Mouse (Mus musculus) heart, embryonic 10.5 days (tissue): ENCODE data around the gene Tbc1d14. TPM values are rescaled to one million over a fixed set of nuclear protein-coding genes. Genes with fewer than 3 reads are reported as not detected.

Experiments
- DNase-seq: peaks from one replicate; pipeline ENCODE4 v3.0.0-alpha.2; 2017; ENCODE audit warnings: low spot score
- H3K27ac ChIP-seq: fragments of 300-500 bp; sonication (generic); 2 replicates; pipeline ENCODE4 v1.5.1; 2016; ENCODE audit warnings: mild to moderate bottlenecking
- H3K27me3 ChIP-seq: fragments of 300-500 bp; sonication (generic); 2 replicates; pipeline ENCODE4 v1.6.1; 2016; ENCODE audit warnings: mild to moderate bottlenecking; ENCODE audit not compliant: poor library complexity, insufficient read depth, severe bottlenecking
- H3K36me3 ChIP-seq: fragments of 300-500 bp; sonication (generic); 2 replicates; pipeline ENCODE4 v1.6.1; 2016; ENCODE audit warnings: mild to moderate bottlenecking, moderate library complexity
- H3K4me1 ChIP-seq: fragments of 300-500 bp; sonication (generic); 2 replicates; pipeline ENCODE4 v1.6.1; 2016; ENCODE audit warnings: mild to moderate bottlenecking
- H3K4me3 ChIP-seq: fragments of 300-500 bp; sonication (generic); 2 replicates; pipeline ENCODE4 v1.5.1; 2016; ENCODE audit warnings: mild to moderate bottlenecking, moderate library complexity
- H3K9me3 ChIP-seq: fragments of 300-500 bp; sonication (generic); 2 replicates; pipeline ENCODE4 v1.6.1; 2016; ENCODE audit warnings: mild to moderate bottlenecking, moderate library complexity
- WGBS: fragments of 180-500 bp; shearing (Covaris S2); methylation state at CpG from one replicate; pipeline ENCODE4 v1.1.7; 2016; 5-methylcytosine and 5-hydroxymethylcytosine counted together
- polyA plus RNA-seq: library from polyadenylated mRNA; unstranded; fragments of >200 nt; fragmentation: Nextera tagmentation; extraction: Ambion mirVana; gene quantifications from 2 replicates; pipeline ENCODE4 v1.2.1, GENCODE M21; 2016

The Tbc1d14 gene
- polyA plus RNA-seq, 1 experiment from 2014 or later = 26.8 TPM

DNA sequence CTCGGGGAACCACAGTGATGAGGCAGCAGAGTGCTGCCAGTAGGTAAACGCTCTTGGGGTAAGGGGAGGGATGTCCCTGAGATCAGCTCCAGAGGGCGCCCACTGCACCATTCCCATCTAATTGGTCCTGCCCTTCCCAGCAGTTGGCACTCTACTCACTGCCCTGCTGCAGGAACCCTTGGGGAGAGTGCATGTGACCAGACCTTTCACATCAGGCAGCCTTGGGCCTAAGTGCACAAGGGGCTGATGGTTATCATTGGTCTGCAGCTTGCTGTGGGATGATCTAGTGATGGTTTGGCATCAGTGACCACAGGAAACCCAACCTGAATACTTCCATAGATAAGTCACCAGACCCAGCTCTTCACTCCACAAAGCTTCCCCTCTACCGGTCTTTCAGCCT is 4.6 kb upstream of the Tbc1d14 start:
- no peak for DNase-seq
- 20% methylated on average over 4 of the region's 4 CpGs for WGBS
- H3K27me3 ChIP-seq = no peaks in the 10 kb centered on the region

GRCm38 (mm10) chr5:36596225-36596624 is 3.1 kb upstream of the Tbc1d14 start:
- H3K4me3 ChIP-seq = no peak overlapping the region
- no peaks in the 10 kb centered on the region for H3K9me3 ChIP-seq
- 69% methylated on average over 5 of the region's 5 CpGs for WGBS
- peaks cover 2% of the 10 kb centered on the region; the same call in 1 of the 2 replicates for H3K4me1 ChIP-seq
- H3K27ac ChIP-seq = no peak overlapping the region
- peaks cover 25% of the 10 kb centered on the region for H3K36me3 ChIP-seq
- no peaks in the 10 kb centered on the region for H3K27me3 ChIP-seq
- no peak for DNase-seq

More for the DNA sequence above, 4.6 kb upstream of the Tbc1d14 start:
- Histone ChIP-seq H3K4me3 (no peak overlapping the region), H3K4me1 (peaks cover 2% of the 10 kb centered on the region; the same call in 1 of the 2 replicates), H3K9me3 (no peaks in the 10 kb centered on the region), H3K27ac (no peak overlapping the region), H3K36me3 (peaks cover 39% of the 10 kb centered on the region)

DNA sequence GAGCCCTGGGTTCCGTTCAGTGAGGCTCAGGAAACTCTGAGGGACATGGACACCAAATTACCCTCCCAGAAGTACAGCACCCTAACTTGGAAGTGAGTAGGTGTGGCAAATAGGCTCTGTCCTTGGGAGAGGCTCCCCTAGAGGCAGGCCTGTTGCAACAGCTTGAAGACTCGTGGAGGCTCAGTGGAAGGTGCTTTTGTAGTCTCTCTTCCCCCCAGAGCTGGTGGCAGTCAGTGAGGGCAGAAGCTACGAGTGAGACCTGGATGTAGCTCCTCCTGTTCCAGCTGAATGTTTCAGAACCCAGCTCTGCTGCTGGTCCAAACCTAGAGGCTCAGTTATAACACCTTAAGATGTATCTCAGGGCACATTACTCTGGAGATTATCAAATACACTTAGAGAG is 2.0 kb upstream of the Tbc1d14 start:
- WGBS = 21% methylated on average over 3 of the region's 3 CpGs
- no peak for DNase-seq
- Histone ChIP-seq H3K4me1 (peaks cover 7% of the 10 kb centered on the region; the same call in 1 of the 2 replicates), H3K4me3 (no peak overlapping the region), H3K27me3 (no peaks in the 10 kb centered on the region), H3K27ac (no peak overlapping the region), H3K36me3 (peaks cover 15% of the 10 kb centered on the region), H3K9me3 (no peaks in the 10 kb centered on the region)

- Histone ChIP-seq H3K4me1 (peaks cover 7% of the 10 kb centered on the region; the same call in 1 of the 2 replicates), H3K27me3 (no peaks in the 10 kb centered on the region), H3K4me3 (no peak overlapping the region), H3K9me3 (no peaks in the 10 kb centered on the region), H3K36me3 (peaks cover 7% of the 10 kb centered on the region), H3K27ac (no peak overlapping the region)
- no peak for DNase-seq
- 72% methylated on average over 3 of the region's 3 CpGs for WGBS
Measured at GRCm38 (mm10) chr5:36594344-36594743, 1.3 kb upstream of the Tbc1d14 start.

GRCm38 (mm10) chr5:36590499-36590920 is 2.6 kb downstream of the Tbc1d14 start:
- H3K36me3 ChIP-seq = no peaks in the 10 kb centered on the region
- DNase-seq = no peak
- peaks cover 5% of the 10 kb centered on the region; the same call in 1 of the 2 replicates for H3K4me1 ChIP-seq
- H3K27ac ChIP-seq = no peak overlapping the region
- 56% methylated on average over 5 of the region's 5 CpGs for WGBS
- H3K27me3 ChIP-seq = no peaks in the 10 kb centered on the region
- no peaks in the 10 kb centered on the region for H3K9me3 ChIP-seq
- H3K4me3 ChIP-seq = no peak overlapping the region

DNA sequence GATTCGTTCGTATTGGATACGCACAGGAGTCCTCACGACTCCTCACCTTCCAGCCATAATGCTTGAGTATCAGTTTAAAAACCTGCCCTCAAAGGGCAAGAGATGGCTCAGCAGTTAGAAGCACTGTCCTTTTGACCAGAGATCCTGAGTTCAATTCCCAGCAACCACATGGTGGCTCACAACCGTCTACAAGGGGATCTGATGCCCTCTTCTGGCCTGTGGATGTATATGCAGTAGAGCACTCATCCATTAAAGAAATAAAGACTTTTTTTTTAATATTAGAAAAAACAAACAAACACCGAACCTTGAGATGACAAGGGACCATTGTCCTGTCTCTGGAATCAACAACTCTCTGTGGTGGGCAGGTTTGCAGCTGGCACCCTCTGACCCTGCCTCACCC is 8.8 kb downstream of the Tbc1d14 start:
- H3K9me3 ChIP-seq = no peaks in the 10 kb centered on the region
- H3K27me3 ChIP-seq = no peaks in the 10 kb centered on the region
- H3K4me3 ChIP-seq = no peak overlapping the region
- DNase-seq = no peak
- WGBS = 66% methylated on average over 6 of the region's 6 CpGs
- no peak overlapping the region for H3K27ac ChIP-seq
- H3K36me3 ChIP-seq = no peaks in the 10 kb centered on the region
- peaks cover 30% of the 10 kb centered on the region for H3K4me1 ChIP-seq

GRCm38 (mm10) chr5:36581924-36582642 is 11.0 kb downstream of the Tbc1d14 start:
- peaks cover 34% of the 10 kb centered on the region for H3K4me1 ChIP-seq
- no peaks in the 10 kb centered on the region for H3K27me3 ChIP-seq
- H3K36me3 ChIP-seq = no peaks in the 10 kb centered on the region
- H3K27ac ChIP-seq = peak overlapping the region; percentile 91
- DNase-seq = peak; percentile 100
- 2% methylated on average over 54 of the region's 54 CpGs for WGBS
- peak overlapping the region; percentile 74 for H3K4me3 ChIP-seq
- no peaks in the 10 kb centered on the region for H3K9me3 ChIP-seq

GRCm38 (mm10) chr5:36581259-36581923 is 11.7 kb downstream of the Tbc1d14 start:
- Histone ChIP-seq H3K4me3 (peak overlapping the region; percentile 74), H3K9me3 (no peaks in the 10 kb centered on the region), H3K4me1 (peaks cover 34% of the 10 kb centered on the region), H3K27ac (peak overlapping the region; percentile 91), H3K36me3 (no peaks in the 10 kb centered on the region), H3K27me3 (no peaks in the 10 kb centered on the region)
- WGBS = 1% methylated on average over 40 of the region's 40 CpGs
- no peak for DNase-seq

- H3K27ac ChIP-seq = no peak overlapping the region
- H3K9me3 ChIP-seq = no peaks in the 10 kb centered on the region
- no peaks in the 10 kb centered on the region for H3K36me3 ChIP-seq
- no peak overlapping the region for H3K4me3 ChIP-seq
- 80% methylated on average over 7 of the region's 7 CpGs for WGBS
- H3K4me1 ChIP-seq = peaks cover 40% of the 10 kb centered on the region
- H3K27me3 ChIP-seq = no peaks in the 10 kb centered on the region
- DNase-seq = no peak
Measured at GRCm38 (mm10) chr5:36579967-36580366, 13.1 kb downstream of the Tbc1d14 start.

DNA sequence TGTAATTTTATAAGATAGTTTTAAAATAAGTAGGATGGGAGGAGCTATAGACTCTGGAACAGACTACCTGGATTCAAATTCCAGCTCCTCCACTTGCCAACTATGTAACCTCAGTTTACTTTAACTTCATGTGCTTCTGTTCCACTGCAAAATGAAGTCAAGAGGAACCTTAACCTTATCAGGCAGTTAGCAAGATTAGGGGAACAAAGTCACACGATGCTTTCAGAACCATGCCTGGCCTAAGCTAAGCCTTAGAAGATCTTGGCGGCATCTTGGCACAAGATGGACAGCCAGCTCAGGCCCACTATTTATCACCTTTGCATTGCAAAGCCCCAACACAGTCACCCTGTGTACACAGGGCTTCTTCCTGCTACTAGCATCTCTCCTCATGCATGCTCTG is 14.1 kb downstream of the Tbc1d14 start:
- Histone ChIP-seq H3K27me3 (no peaks in the 10 kb centered on the region), H3K27ac (no peak overlapping the region), H3K4me3 (no peak overlapping the region), H3K36me3 (no peaks in the 10 kb centered on the region), H3K9me3 (no peaks in the 10 kb centered on the region), H3K4me1 (peaks cover 50% of the 10 kb centered on the region)
- no peak for DNase-seq
- 43% methylated on average over 2 of the region's 2 CpGs for whole genome bisulfite sequencing

- H3K4me1 ChIP-seq = peaks cover 50% of the 10 kb centered on the region
- no peak for DNase-seq
- H3K9me3 ChIP-seq = no peaks in the 10 kb centered on the region
- no peaks in the 10 kb centered on the region for H3K27me3 ChIP-seq
- 89% methylated on average over 3 of the region's 3 CpGs for WGBS
- H3K27ac ChIP-seq = no peak overlapping the region
- H3K4me3 ChIP-seq = no peak overlapping the region
- H3K36me3 ChIP-seq = peaks cover 2% of the 10 kb centered on the region; the same call in 1 of the 2 replicates
Measured at GRCm38 (mm10) chr5:36576457-36576856, 16.6 kb downstream of the Tbc1d14 start.

GRCm38 (mm10) chr5:36575745-36576144 is 17.3 kb downstream of the Tbc1d14 start:
- H3K36me3 ChIP-seq = peaks cover 10% of the 10 kb centered on the region; the same call in 1 of the 2 replicates

GRCm38 (mm10) chr5:36575227-36575626 is 17.8 kb downstream of the Tbc1d14 start:
- peak overlapping the region; percentile 26; the same call in 1 of the 2 replicates for H3K27ac ChIP-seq

More at GRCm38 (mm10) chr5:36575745-36576144, 17.3 kb downstream of the Tbc1d14 start:
- Histone ChIP-seq H3K4me1 (peaks cover 43% of the 10 kb centered on the region), H3K27ac (peak overlapping the region; percentile 26; the same call in 1 of the 2 replicates), H3K27me3 (no peaks in the 10 kb centered on the region), H3K9me3 (no peaks in the 10 kb centered on the region), H3K4me3 (no peak overlapping the region)
- WGBS = 89% methylated on average over 1 of the region's 1 CpGs
- DNase-seq = no peak

More at GRCm38 (mm10) chr5:36575227-36575626, 17.8 kb downstream of the Tbc1d14 start:
- WGBS = 89% methylated on average over 3 of the region's 3 CpGs
- Histone ChIP-seq H3K4me3 (no peak overlapping the region), H3K27me3 (no peaks in the 10 kb centered on the region), H3K4me1 (peaks cover 38% of the 10 kb centered on the region), H3K36me3 (peaks cover 14% of the 10 kb centered on the region; the same call in 1 of the 2 replicates), H3K9me3 (no peaks in the 10 kb centered on the region)
- no peak for DNase-seq
